ENCODE assay signal across 19 mouse cellular contexts in genomic region chr11:57694486-57694885, GRCm38 (mm10). TPM values are rescaled to one million over a fixed set of nuclear protein-coding genes. Genes with fewer than 3 reads are reported as not detected.
DNase-seq lines count a peak whose midpoint lies in the region; ATAC-seq and TF ChIP-seq lines count a peak whose summit lies in the region.
"Had no signal": no experiment of that assay in that cellular context is flagged by ENCODE, and none has a peak within 500 bp of the region (broad histone marks: within the 10 kb centered on the region; RNA-seq: fewer than 3 reads in every experiment).

No protein-coding gene starts in this region.

- 95% methylated on average over 6 of the region's 6 CpGs for WGBS in embryonic facial prominence, embryonic 13.5 days
- WGBS in embryonic facial prominence, embryonic 10.5 days, result 96% methylated on average over 6 of the region's 6 CpGs

- H3K4me1 ChIP-seq in embryonic facial prominence, embryonic 13.5 days, result peaks cover 32% of the 10 kb centered on the region
- H3K4me1 ChIP-seq in embryonic facial prominence, embryonic 10.5 days, result peaks cover 30% of the 10 kb centered on the region

- H3K36me3 ChIP-seq in embryonic facial prominence, embryonic 13.5 days, result no peaks in the 10 kb centered on the region
- no peaks in the 10 kb centered on the region; the same call in 1 of the 2 replicates for H3K36me3 ChIP-seq in embryonic facial prominence, embryonic 10.5 days (replicated peaks)
- H3K36me3 ChIP-seq in myocyte (ENCODE audit: control insufficient read depth, insufficient read depth), result no peaks in the 10 kb centered on the region
- H3K36me3 ChIP-seq: forebrain, embryonic 15.5 days; hindbrain, embryonic 12.5 days had no signal

- H3K4me3 ChIP-seq in embryonic facial prominence, embryonic 13.5 days, result no peak overlapping the region
- no peak overlapping the region for H3K4me3 ChIP-seq in embryonic facial prominence, embryonic 10.5 days
- H3K4me3 ChIP-seq in myocyte, result no peak overlapping the region
- H3K4me3 ChIP-seq: erythroblast, embryonic 14.5 days; forebrain, embryonic 15.5 days; hindbrain, embryonic 12.5 days had no signal

- no peak for ATAC-seq in embryonic facial prominence, embryonic 13.5 days (ENCODE audit: insufficient number of reproducible peaks, insufficient read depth, low FRiP score, low TSS enrichment, low read depth)
- ATAC-seq: forebrain, embryonic 15.5 days; hindbrain, postnatal 0 days had no signal

- no peak overlapping the region for H3K9ac ChIP-seq in embryonic facial prominence, embryonic 13.5 days
- H3K9ac ChIP-seq: forebrain, embryonic 15.5 days; hindbrain, embryonic 12.5 days had no signal

- no peaks in the 10 kb centered on the region for H3K79me2 ChIP-seq in myocyte (ENCODE audit: control insufficient read depth, insufficient read depth)

- no peak overlapping the region for H3K4me2 ChIP-seq in embryonic facial prominence, embryonic 13.5 days
- H3K4me2 ChIP-seq in myocyte (ENCODE audit: low read depth), result peak overlapping the region; percentile 31
- H3K4me2 ChIP-seq: forebrain, embryonic 15.5 days; hindbrain, embryonic 12.5 days had no signal

- no peak for TF ChIP-seq POLR2A in myocyte (IDR thresholded peaks at IDR 0.05; ENCODE audit: insufficient read length, low read depth)

- no peak overlapping the region for H3ac ChIP-seq in myocyte (ENCODE audit: control insufficient read depth, insufficient read length)

- H3K27ac ChIP-seq in embryonic facial prominence, embryonic 13.5 days, result peak overlapping the region; percentile 18; the same call in 1 of the 2 replicates
- H3K27ac ChIP-seq in embryonic facial prominence, embryonic 10.5 days (replicated peaks), result no peak overlapping the region
- H3K27ac ChIP-seq: forebrain, embryonic 15.5 days; hindbrain, embryonic 12.5 days; hindbrain, postnatal 0 days had no signal

- no peaks in the 10 kb centered on the region for H3K27me3 ChIP-seq in embryonic facial prominence, embryonic 13.5 days
- H3K27me3 ChIP-seq in embryonic facial prominence, embryonic 10.5 days (replicated peaks; ENCODE audit: low read depth, poor library complexity, severe bottlenecking), result no peaks in the 10 kb centered on the region
- no peaks in the 10 kb centered on the region for H3K27me3 ChIP-seq in myocyte (ENCODE audit: control insufficient read depth, insufficient read depth, insufficient read length)
- H3K27me3 ChIP-seq: forebrain, embryonic 15.5 days had no signal

- no peaks in the 10 kb centered on the region for H3K9me3 ChIP-seq in embryonic facial prominence, embryonic 13.5 days
- no peaks in the 10 kb centered on the region for H3K9me3 ChIP-seq in embryonic facial prominence, embryonic 10.5 days
- H3K9me3 ChIP-seq: forebrain, embryonic 15.5 days; hindbrain, embryonic 12.5 days had no signal

- no peak for DNase-seq in embryonic facial prominence, embryonic 10.5 days (ENCODE audit: low spot score)
- DNase-seq in 3134 (ENCODE audit: extremely low read depth, insufficient read length, low spot score) (peak; percentile 76), NIH3T3 (ENCODE audit: low read depth) (peak; percentile 65)
- DNase-seq in cerebellum, adult 11-12 months, result no peak
- DNase-seq in cerebellum, adult 18-20 months, result no peak
- DNase-seq in lung, adult 18-20 months, result no peak
- DNase-seq: adrenal gland, postnatal 14 days; cerebellum, adult 8-10 months; cerebellum, postnatal 25 days; gastrocnemius, postnatal 36 days; heart, adult 11 months; heart, postnatal 10 days; heart, postnatal 4 days had no signal

TF ChIP-seq in myocyte, 11 proteins besides CTCF, POLR2A, EP300 and RAD21:
- TF ChIP-seq MYOD1 (IDR thresholded peaks at IDR 0.05; ENCODE audit: control insufficient read depth in 1 of 3, insufficient read length in 2 of 3, low read depth in 2 of 3), result no peak
- TF ChIP-seq REST (IDR thresholded peaks at IDR 0.05; ENCODE audit: insufficient read depth, insufficient read length), result no peak
- TF ChIP-seq E2F4 (IDR thresholded peaks at IDR 0.05; ENCODE audit: insufficient read depth), result no peak
- no peak for TF ChIP-seq SRF (IDR thresholded peaks at IDR 0.05; ENCODE audit: control insufficient read depth, insufficient read length, low read depth)
- no peak for TF ChIP-seq TCF3 (IDR thresholded peaks at IDR 0.05; ENCODE audit: insufficient read length, low read depth)
- no peak for TF ChIP-seq USF1 (IDR thresholded peaks at IDR 0.05; ENCODE audit: low read depth)
- no peak for TF ChIP-seq CEBPB (IDR thresholded peaks at IDR 0.05; ENCODE audit: insufficient read depth, poor library complexity, severe bottlenecking)
- TF ChIP-seq POLR2AphosphoS2 (IDR thresholded peaks at IDR 0.05; ENCODE audit: insufficient read length, low read depth), result no peak
- no peak for TF ChIP-seq MAX (IDR thresholded peaks at IDR 0.05; ENCODE audit: low read depth)
TF ChIP-seq in myocyte: peak in this region for 0.

RNA-seq across cellular contexts. Expression of gene Galnt10, which starts 49.2 kb away (rescaled TPM):
- 24.1 and 27.7 TPM in 2 replicates for polyA plus RNA-seq in embryonic facial prominence, embryonic 13.5 days (2015; fragmentation: Nextera tagmentation; extraction: Ambion mirVana)
- polyA plus RNA-seq in embryonic facial prominence, embryonic 10.5 days (2016; fragmentation: Nextera tagmentation; extraction: Ambion mirVana), result 18.8 and 20.1 TPM in 2 replicates
- polyA plus RNA-seq in myocyte (2012; fragmentation: generic; extraction: Trizol), result 27.2 TPM

Comparison
In these comparisons a context has a peak if more than half of its experiments do, and no peak if none do; other contexts are left out.
1. DNase-seq: peak in 3134 (single experiment) and NIH3T3 (single experiment); none in embryonic facial prominence, embryonic 10.5 days (single experiment), cerebellum, adult 11-12 months (single experiment), cerebellum, adult 18-20 months (0 of 2) and lung, adult 18-20 months (0 of 2).